Mouse (Mus musculus) embryonic facial prominence, embryonic 12.5 days (tissue): ENCODE data around the gene Eid3. TPM values are rescaled to one million over a fixed set of nuclear protein-coding genes. Genes with fewer than 3 reads are reported as not detected.

Experiments
- ATAC-seq: fragments of 200-750 bp; cut with Nextera tagmentation; 2 replicates; pipeline ENCODE4 v1.8.0; 2017; ENCODE audit not compliant: insufficient number of reproducible peaks, insufficient read depth, low FRiP score, low TSS enrichment
- H3K27ac ChIP-seq: fragments of 300-500 bp; sonication (generic); 2 replicates; pipeline ENCODE4 v1.5.1; 2016; ENCODE audit warnings: mild to moderate bottlenecking
- H3K27me3 ChIP-seq: fragments of 300-500 bp; sonication (generic); 2 replicates; pipeline ENCODE4 v1.6.1; 2016; ENCODE audit warnings: mild to moderate bottlenecking, moderate library complexity
- H3K36me3 ChIP-seq: fragments of 300-500 bp; sonication (generic); 2 replicates; pipeline ENCODE4 v1.6.1; 2016; ENCODE audit warnings: mild to moderate bottlenecking
- H3K4me1 ChIP-seq: fragments of 300-500 bp; sonication (generic); 2 replicates; pipeline ENCODE4 v1.6.1; 2016
- H3K4me2 ChIP-seq: fragments of 300-500 bp; sonication (generic); replicated peaks from 2 replicates; pipeline ENCODE4 v1.6.1; 2016; ENCODE audit warnings: mild to moderate bottlenecking, moderate library complexity
- H3K4me3 ChIP-seq: fragments of 300-500 bp; sonication (generic); 2 replicates; pipeline ENCODE4 v1.5.1; 2016; ENCODE audit warnings: mild to moderate bottlenecking
- H3K9ac ChIP-seq: fragments of 300-500 bp; sonication (generic); 2 replicates; pipeline ENCODE4 v1.6.1; 2016; ENCODE audit warnings: mild to moderate bottlenecking, moderate library complexity
- H3K9me3 ChIP-seq: fragments of 300-500 bp; sonication (generic); 2 replicates; pipeline ENCODE4 v1.6.1; 2016; ENCODE audit warnings: mild to moderate bottlenecking, moderate library complexity
- WGBS: fragments of 180-500 bp; shearing (Covaris S2); methylation state at CpG from one replicate; pipeline ENCODE4 v1.1.7; 2016; 5-methylcytosine and 5-hydroxymethylcytosine counted together
- polyA plus RNA-seq: library from polyadenylated mRNA; unstranded; fragments of >200 nt; fragmentation: Nextera tagmentation; extraction: Ambion mirVana; gene quantifications from 2 replicates; pipeline ENCODE4 v1.2.1, GENCODE M21; 2016

Gene Eid3
- polyA plus RNA-seq = 0.34 and 0.56 TPM in 2 replicates

- Histone ChIP-seq H3K4me3 (no peak within 1 kb of the TSS), H3K4me2 (no peak within 1 kb of the TSS), H3K36me3 (peaks cover 40% of the 10 kb centered on the region), H3K27ac (no peak within 1 kb of the TSS; the same call in 1 of the 2 replicates), H3K4me1 (peaks cover 35% of the 10 kb centered on the region), H3K9me3 (no peaks in the 10 kb centered on the region), H3K27me3 (no peaks in the 10 kb centered on the region), H3K9ac (no peak within 1 kb of the TSS; the same call in 1 of the 2 replicates)
- 60% methylated on average over 9 of the region's 9 CpGs for WGBS
- no peak for ATAC-seq
These were observed at the start of gene Eid3 for GRCm38 (mm10) chr10:82866356-82866755. TSS of gene Eid3 (plus strand) at chr10:82866626.

GRCm38 (mm10) chr10:82817514-82817913, 48.9 kb upstream of the Eid3 start:
- peaks cover 12% of the 10 kb centered on the region for H3K4me1 ChIP-seq
- 82% methylated on average over 3 of the region's 3 CpGs for WGBS
- peak; percentile 48; the same call in 1 of the 2 replicates for ATAC-seq

GRCm38 (mm10) chr10:82817936-82818335, 48.5 kb upstream of the Eid3 start:
- 62% methylated on average over 9 of the region's 9 CpGs for WGBS
- H3K36me3 ChIP-seq = no peaks in the 10 kb centered on the region
- H3K4me2 ChIP-seq = no peak overlapping the region
- H3K9ac ChIP-seq = no peak overlapping the region
- no peak overlapping the region for H3K27ac ChIP-seq
- no peak overlapping the region for H3K4me3 ChIP-seq
- peaks cover 12% of the 10 kb centered on the region for H3K4me1 ChIP-seq
- H3K27me3 ChIP-seq = no peaks in the 10 kb centered on the region
- ATAC-seq = no peak
- H3K9me3 ChIP-seq = no peaks in the 10 kb centered on the region

More at GRCm38 (mm10) chr10:82817514-82817913, 48.9 kb upstream of the Eid3 start:
- Histone ChIP-seq H3K4me3 (no peak overlapping the region), H3K36me3 (no peaks in the 10 kb centered on the region), H3K27ac (no peak overlapping the region), H3K9me3 (no peaks in the 10 kb centered on the region), H3K4me2 (no peak overlapping the region), H3K9ac (no peak overlapping the region), H3K27me3 (no peaks in the 10 kb centered on the region)

GRCm38 (mm10) chr10:82818661-82819060, 47.8 kb upstream of the Eid3 start:
- ATAC-seq = no peak
- 84% methylated on average over 6 of the region's 6 CpGs for WGBS
- H3K27me3 ChIP-seq = no peaks in the 10 kb centered on the region
- no peak overlapping the region for H3K27ac ChIP-seq
- no peak overlapping the region for H3K9ac ChIP-seq
- peaks cover 12% of the 10 kb centered on the region for H3K4me1 ChIP-seq
- H3K9me3 ChIP-seq = no peaks in the 10 kb centered on the region
- H3K4me2 ChIP-seq = no peak overlapping the region
- H3K4me3 ChIP-seq = no peak overlapping the region
- no peaks in the 10 kb centered on the region for H3K36me3 ChIP-seq

GRCm38 (mm10) chr10:82823108-82823778, 43.2 kb upstream of the Eid3 start:
- H3K4me2 ChIP-seq = no peak overlapping the region
- no peak overlapping the region for H3K4me3 ChIP-seq
- no peak overlapping the region for H3K27ac ChIP-seq
- no peaks in the 10 kb centered on the region for H3K4me1 ChIP-seq
- no peaks in the 10 kb centered on the region for H3K27me3 ChIP-seq
- WGBS = 61% methylated on average over 14 of the region's 14 CpGs
- ATAC-seq = no peak
- no peaks in the 10 kb centered on the region for H3K36me3 ChIP-seq
- no peak overlapping the region for H3K9ac ChIP-seq
- H3K9me3 ChIP-seq = no peaks in the 10 kb centered on the region

- no peaks in the 10 kb centered on the region for H3K27me3 ChIP-seq
- H3K9me3 ChIP-seq = no peaks in the 10 kb centered on the region
- ATAC-seq = no peak
- WGBS = 71% methylated on average over 5 of the region's 5 CpGs
- H3K4me3 ChIP-seq = no peak overlapping the region
- no peak overlapping the region for H3K27ac ChIP-seq
- H3K4me1 ChIP-seq = no peaks in the 10 kb centered on the region
- no peak overlapping the region for H3K4me2 ChIP-seq
- H3K9ac ChIP-seq = no peak overlapping the region
- no peaks in the 10 kb centered on the region for H3K36me3 ChIP-seq
These were observed 42.6 kb upstream of the Eid3 start for GRCm38 (mm10) chr10:82823779-82824177.

GRCm38 (mm10) chr10:82824541-82824940, 41.9 kb upstream of the Eid3 start:
- H3K4me1 ChIP-seq = no peaks in the 10 kb centered on the region
- WGBS = 71% methylated on average over 10 of the region's 10 CpGs
- H3K27me3 ChIP-seq = no peaks in the 10 kb centered on the region
- H3K9ac ChIP-seq = no peak overlapping the region
- no peak for ATAC-seq
- H3K4me3 ChIP-seq = no peak overlapping the region
- no peak overlapping the region for H3K4me2 ChIP-seq
- H3K27ac ChIP-seq = no peak overlapping the region
- no peaks in the 10 kb centered on the region for H3K36me3 ChIP-seq
- no peaks in the 10 kb centered on the region for H3K9me3 ChIP-seq

- 55% methylated on average over 6 of the region's 6 CpGs for WGBS
- no peaks in the 10 kb centered on the region for H3K9me3 ChIP-seq
- no peak overlapping the region for H3K4me2 ChIP-seq
- H3K27ac ChIP-seq = no peak overlapping the region
- no peak for ATAC-seq
- no peaks in the 10 kb centered on the region for H3K36me3 ChIP-seq
- no peak overlapping the region for H3K4me3 ChIP-seq
- no peaks in the 10 kb centered on the region for H3K27me3 ChIP-seq
- H3K9ac ChIP-seq = no peak overlapping the region
- no peaks in the 10 kb centered on the region for H3K4me1 ChIP-seq
These were observed 39.9 kb upstream of the Eid3 start for GRCm38 (mm10) chr10:82826516-82826915.

GRCm38 (mm10) chr10:82833926-82834325, 32.5 kb upstream of the Eid3 start, which contains the start of gene Txnrd1:
TSS of gene Txnrd1 (plus strand) at chr10:82833951.
- H3K27ac ChIP-seq = no peak within 1 kb of the TSS
- H3K4me1 ChIP-seq = peaks cover 14% of the 10 kb centered on the region; the same call in 1 of the 2 replicates
- no peaks in the 10 kb centered on the region for H3K27me3 ChIP-seq
- no peaks in the 10 kb centered on the region for H3K36me3 ChIP-seq
- H3K4me2 ChIP-seq = no peak within 1 kb of the TSS
- no peaks in the 10 kb centered on the region for H3K9me3 ChIP-seq
- H3K4me3 ChIP-seq = no peak within 1 kb of the TSS
- 0 out of 2 replicates have a peak, but pooled peaks have one; percentile 22 for ATAC-seq
- H3K9ac ChIP-seq = no peak within 1 kb of the TSS
- 50% methylated on average over 9 of the region's 9 CpGs for WGBS

GRCm38 (mm10) chr10:82835898-82836297, 30.5 kb upstream of the Eid3 start:
- H3K36me3 ChIP-seq = no peaks in the 10 kb centered on the region
- peaks cover 14% of the 10 kb centered on the region; the same call in 1 of the 2 replicates for H3K4me1 ChIP-seq
- no peak overlapping the region for H3K27ac ChIP-seq
- H3K4me3 ChIP-seq = no peak overlapping the region
- no peaks in the 10 kb centered on the region for H3K9me3 ChIP-seq
- 74% methylated on average over 3 of the region's 3 CpGs for WGBS
- H3K4me2 ChIP-seq = no peak overlapping the region
- H3K27me3 ChIP-seq = no peaks in the 10 kb centered on the region
- ATAC-seq = no peak
- H3K9ac ChIP-seq = no peak overlapping the region

- no peak for ATAC-seq
- WGBS = 86% methylated on average over 7 of the region's 7 CpGs
These were observed 28.0 kb upstream of the Eid3 start for GRCm38 (mm10) chr10:82838390-82838789.

GRCm38 (mm10) chr10:82844090-82844489, 22.3 kb upstream of the Eid3 start:
- Histone ChIP-seq H3K4me2 (no peak overlapping the region), H3K9me3 (no peaks in the 10 kb centered on the region), H3K36me3 (no peaks in the 10 kb centered on the region), H3K4me3 (no peak overlapping the region), H3K27ac (no peak overlapping the region), H3K27me3 (no peaks in the 10 kb centered on the region), H3K9ac (no peak overlapping the region), H3K4me1 (no peaks in the 10 kb centered on the region)
- peak; percentile 41; the same call in 1 of the 2 replicates for ATAC-seq
- WGBS = 64% methylated on average over 6 of the region's 6 CpGs

More at GRCm38 (mm10) chr10:82838390-82838789, 28.0 kb upstream of the Eid3 start:
- Histone ChIP-seq H3K27ac (no peak overlapping the region), H3K36me3 (no peaks in the 10 kb centered on the region), H3K9ac (no peak overlapping the region), H3K4me2 (no peak overlapping the region), H3K4me3 (no peak overlapping the region), H3K4me1 (peaks cover 14% of the 10 kb centered on the region; the same call in 1 of the 2 replicates), H3K9me3 (no peaks in the 10 kb centered on the region), H3K27me3 (no peaks in the 10 kb centered on the region)
